Mouse (Mus musculus) MEL (cell line): Measurements from ENCODE around the gene B020031M17Rik.
"Not testable (repeated sequence)": the region's sequence is repeated elsewhere in the genome, so short reads cannot be mapped to it uniquely, and the experiment has no call there.

Experiments used
- ELF1 ChIP-seq: IDR thresholded peaks from 2 replicates; pipeline ENCODE4 v1.6.1; 2014; ENCODE audit warnings: low read depth, mild to moderate bottlenecking, inconsistent platforms, low read length, improper control_type of control experiment, moderate library complexity
- JUND ChIP-seq: IDR thresholded peaks from 2 replicates; pipeline ENCODE4 v1.6.1; 2011; ENCODE audit warnings: low read depth, mild to moderate bottlenecking, improper control_type of control experiment, low read length
- MXI1 ChIP-seq: IDR thresholded peaks from 2 replicates; pipeline ENCODE4 v1.6.1; 2011; ENCODE audit warnings: mild to moderate bottlenecking, low read depth, low read length, improper control_type of control experiment
- POLR2A ChIP-seq, 2 experiments: IDR thresholded peaks; 2 replicates each; pipeline ENCODE4 v1.6.1; 2011 to 2012; ENCODE audit warnings: low read length in 2 of 2, mild to moderate bottlenecking in 2 of 2, control low read depth in 1 of 2, improper control_type of control experiment in 1 of 2, low read depth in 1 of 2, moderate library complexity in 1 of 2; ENCODE audit not compliant: control insufficient read depth in 1 of 2, insufficient read depth in 1 of 2, poor library complexity in 1 of 2
- POLR2AphosphoS2 ChIP-seq: IDR thresholded peaks from 2 replicates; pipeline ENCODE4 v1.6.1; 2011; ENCODE audit warnings: low read length, improper control_type of control experiment
- RAD21 ChIP-seq: IDR thresholded peaks from 2 replicates; pipeline ENCODE4 v1.6.1; 2011; ENCODE audit warnings: mild to moderate bottlenecking, low read depth, low read length, improper control_type of control experiment

DNA sequence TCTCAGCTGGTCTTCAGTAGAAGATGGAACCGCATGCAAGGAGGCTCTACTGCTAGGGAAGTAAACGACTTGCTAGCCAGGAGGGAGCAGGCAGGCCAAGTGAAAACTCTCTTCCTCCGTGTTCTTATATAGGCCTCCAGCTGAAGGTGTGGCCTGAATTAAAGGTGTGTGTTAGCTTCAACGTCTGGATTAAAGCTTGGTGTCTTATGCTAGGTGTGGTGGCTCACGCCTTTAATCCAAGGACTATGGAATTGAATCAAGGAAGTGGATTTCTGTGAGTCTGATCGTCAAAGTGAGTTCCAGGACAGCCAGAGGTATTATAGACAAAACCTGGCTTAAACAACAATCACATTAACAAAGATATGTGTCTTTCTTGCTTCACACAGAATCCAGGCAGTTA is at the start of gene B020031M17Rik:
- not testable (repeated sequence) for TF ChIP-seq MXI1; RAD21; POLR2AphosphoS2; POLR2A (IDR thresholded peaks at IDR 0.05; ENCODE audit: control insufficient read depth in 1 of 2, insufficient read depth in 1 of 2, low read depth in 1 of 2, low read length in 2 of 2, poor library complexity in 1 of 2); ELF1; JUND
